Mouse (Mus musculus): Measurements from ENCODE around the gene Hoxb4.

Gene Hoxb4

DNA sequence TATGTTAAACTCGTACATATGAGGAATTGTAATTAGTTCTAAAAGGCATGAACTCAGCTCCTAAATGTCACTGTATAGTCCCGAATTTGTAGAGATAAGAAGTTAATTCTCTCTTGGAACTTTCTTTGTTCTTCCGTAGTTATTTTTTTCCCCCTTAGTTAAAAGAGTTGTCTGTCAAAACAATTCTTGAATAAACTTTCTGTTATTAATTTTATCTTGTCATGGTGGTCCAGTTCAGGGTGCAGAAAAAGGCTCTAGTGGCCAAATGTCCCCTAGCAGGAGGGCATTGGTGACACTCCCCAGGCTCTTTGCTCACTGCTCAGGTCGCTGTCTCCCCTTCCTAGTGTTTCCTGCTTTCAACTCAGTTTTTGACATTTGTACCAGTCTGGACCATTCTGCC is 29.6 kb downstream of the Hoxb4 start:
- in situ Hi-C loops (cut with MboI, MseI): no loop called here

DNA sequence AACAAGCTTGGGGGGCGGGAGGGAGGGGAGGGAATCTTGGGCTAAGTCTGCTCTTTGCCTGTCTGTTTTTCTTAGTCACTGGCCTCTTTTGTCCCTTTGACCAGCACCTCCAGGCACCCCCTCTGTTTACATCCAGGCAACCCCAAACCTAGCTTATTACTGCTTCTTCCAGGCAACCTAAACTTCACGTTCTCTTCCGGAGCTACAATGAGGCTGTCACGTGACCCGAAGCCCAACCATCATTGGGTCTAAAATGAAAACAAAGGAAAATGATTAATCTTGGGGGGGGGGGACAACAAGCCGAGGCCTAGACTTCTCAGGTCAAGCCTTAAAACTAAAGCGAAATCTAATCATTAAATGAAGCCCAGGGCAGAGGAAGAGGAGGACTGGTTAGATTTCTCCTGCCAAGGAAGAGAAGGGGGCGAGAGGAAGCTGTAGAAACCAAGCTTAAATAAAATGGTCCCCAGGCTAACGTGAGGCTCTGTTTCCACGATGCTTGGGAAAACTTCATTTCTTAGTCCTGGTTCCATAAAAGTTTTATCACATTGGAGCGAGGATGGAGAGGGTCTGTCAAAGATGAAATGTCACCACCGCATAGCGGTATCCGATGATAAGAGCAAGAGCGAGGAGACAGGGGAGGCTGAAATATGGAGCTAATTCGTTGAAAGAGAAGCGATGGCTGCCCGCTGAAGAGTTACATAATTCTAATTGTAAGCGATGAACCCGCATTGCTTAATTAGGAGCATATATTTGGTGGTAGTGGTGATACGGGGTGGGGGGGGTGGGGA is 30.3 kb downstream of the Hoxb4 start:
- in situ Hi-C loops (cut with MboI, MseI): no loop called here

GRCm38 (mm10) chr11:96348988-96349387 is 30.9 kb downstream of the Hoxb4 start:
- in situ Hi-C loops (cut with MboI, MseI): no loop called here

GRCm38 (mm10) chr11:96349491-96350340 is 31.6 kb downstream of the Hoxb4 start:
- in situ Hi-C loops (cut with MboI, MseI): loop anchor here (25.0 kb wide), 1 partner anchor 762 kb away; the partner anchor contains the start of gene Ngfr

- in situ Hi-C loops (cut with MboI, MseI): loop anchor here (25.0 kb wide), 1 partner anchor 763 kb away; the partner anchor contains the start of gene Ngfr
Measured at GRCm38 (mm10) chr11:96350341-96350624, 32.2 kb downstream of the Hoxb4 start, which contains the start of gene Hoxb2. Hoxb2 (plus strand) TSS chr11:96350525.

- in situ Hi-C loops (cut with MboI, MseI): loop anchor here (25.0 kb wide), 1 partner anchor 763 kb away; the partner anchor contains the start of gene Ngfr
Measured at GRCm38 (mm10) chr11:96350791-96351190, 32.7 kb downstream of the Hoxb4 start.

DNA sequence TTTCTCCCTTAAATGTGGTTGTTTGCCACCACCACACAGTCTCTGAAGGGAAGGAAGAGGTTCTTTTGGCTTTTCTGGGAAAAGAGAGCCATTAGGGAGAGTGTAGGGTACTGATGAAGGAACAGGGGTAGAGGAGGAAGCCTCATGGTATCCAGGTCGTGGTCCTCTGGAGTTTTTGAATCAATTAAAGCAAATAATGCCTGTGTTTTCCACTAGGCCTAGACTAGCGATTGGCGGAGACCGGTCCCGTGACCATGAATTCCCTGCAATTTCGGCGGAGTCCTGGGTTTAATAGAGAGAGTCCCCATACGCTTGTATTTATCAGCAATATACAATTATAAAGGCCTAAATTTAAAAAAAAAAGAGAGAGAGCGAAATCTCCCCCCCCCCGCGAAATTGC is 33.2 kb downstream of the Hoxb4 start:
- in situ Hi-C loops (cut with MboI, MseI): loop anchor here (25.0 kb wide), 1 partner anchor 764 kb away; the partner anchor contains the start of gene Ngfr

GRCm38 (mm10) chr11:96351831-96352230 is 33.8 kb downstream of the Hoxb4 start:
- in situ Hi-C loops (cut with MboI, MseI): loop anchor here (25.0 kb wide), 1 partner anchor 765 kb away; the partner anchor contains the start of gene Ngfr

DNA sequence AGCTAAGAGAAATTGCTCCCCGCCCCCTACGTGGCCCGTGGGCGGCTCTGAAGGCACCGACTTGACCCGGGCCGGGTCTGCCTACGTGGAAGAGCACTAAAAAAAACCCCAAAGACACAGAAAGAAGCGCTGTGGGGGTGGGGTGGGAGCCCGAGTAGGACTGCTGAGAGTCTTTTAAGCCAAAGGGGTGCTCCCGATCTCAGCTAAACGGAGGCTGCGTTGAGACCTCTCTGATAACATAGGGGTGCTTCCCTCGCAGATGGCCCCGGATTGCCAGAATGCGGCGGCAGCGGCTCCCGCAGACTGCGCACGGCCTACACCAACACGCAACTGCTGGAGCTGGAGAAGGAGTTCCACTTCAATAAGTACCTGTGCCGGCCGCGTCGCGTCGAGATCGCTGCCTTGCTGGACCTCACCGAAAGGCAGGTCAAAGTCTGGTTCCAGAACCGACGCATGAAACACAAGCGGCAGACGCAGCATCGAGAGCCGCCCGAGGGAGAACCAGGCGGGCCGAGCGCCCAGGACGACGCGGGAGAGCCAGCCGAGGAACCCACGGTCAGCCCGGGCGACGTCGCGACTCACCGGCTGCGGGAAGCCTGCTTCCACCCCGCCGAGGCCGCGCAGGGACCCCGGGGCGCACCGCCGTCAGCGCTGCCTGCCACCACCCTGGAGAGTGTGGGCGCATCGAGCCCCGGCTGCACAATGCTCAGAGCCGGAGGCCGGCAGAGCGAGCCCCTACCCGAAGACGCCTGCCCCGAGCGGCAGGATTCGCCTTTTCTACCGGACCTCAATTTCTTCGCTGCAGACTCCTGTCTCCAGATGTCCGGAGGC is 34.8 kb downstream of the Hoxb4 start:
- in situ Hi-C loops (cut with MboI, MseI): loop anchor here (25.0 kb wide), 1 partner anchor 766 kb away; the partner anchor contains the start of gene Ngfr

GRCm38 (mm10) chr11:96353522-96353841 is 35.4 kb downstream of the Hoxb4 start:
- in situ Hi-C loops (cut with MboI, MseI): loop anchor here (25.0 kb wide), 1 partner anchor 766 kb away; the partner anchor contains the start of gene Ngfr

DNA sequence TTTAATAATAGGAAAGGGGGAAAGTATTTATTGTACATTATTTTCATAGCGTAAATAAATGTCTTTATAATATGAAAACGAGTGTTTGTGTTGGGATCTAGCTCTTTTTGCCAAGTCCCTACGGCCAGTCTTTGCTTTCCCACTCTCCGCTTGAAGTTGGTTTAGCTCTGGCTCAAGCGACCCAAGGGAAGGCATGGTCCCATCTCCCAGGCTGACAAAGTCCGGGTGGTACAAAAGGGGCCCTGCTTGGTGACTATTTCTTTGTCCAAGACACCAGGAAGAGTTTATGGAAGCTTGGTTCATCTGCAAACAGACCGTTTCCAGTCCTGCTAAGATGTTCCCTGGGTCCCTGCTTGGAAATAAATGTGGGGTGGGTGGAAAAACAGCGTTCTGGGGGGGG is 35.9 kb downstream of the Hoxb4 start:
- in situ Hi-C loops (cut with MboI, MseI): loop anchor here (25.0 kb wide), 1 partner anchor 767 kb away; the partner anchor contains the start of gene Ngfr

GRCm38 (mm10) chr11:96354376-96354775 is 36.3 kb downstream of the Hoxb4 start:
- in situ Hi-C loops (cut with MboI, MseI): loop anchor here (25.0 kb wide), 1 partner anchor 767 kb away; the partner anchor contains the start of gene Ngfr

GRCm38 (mm10) chr11:96354801-96355311 is 36.8 kb downstream of the Hoxb4 start:
- in situ Hi-C loops (cut with MboI, MseI): loop anchor here (25.0 kb wide), 1 partner anchor 768 kb away; the partner anchor contains the start of gene Ngfr

DNA sequence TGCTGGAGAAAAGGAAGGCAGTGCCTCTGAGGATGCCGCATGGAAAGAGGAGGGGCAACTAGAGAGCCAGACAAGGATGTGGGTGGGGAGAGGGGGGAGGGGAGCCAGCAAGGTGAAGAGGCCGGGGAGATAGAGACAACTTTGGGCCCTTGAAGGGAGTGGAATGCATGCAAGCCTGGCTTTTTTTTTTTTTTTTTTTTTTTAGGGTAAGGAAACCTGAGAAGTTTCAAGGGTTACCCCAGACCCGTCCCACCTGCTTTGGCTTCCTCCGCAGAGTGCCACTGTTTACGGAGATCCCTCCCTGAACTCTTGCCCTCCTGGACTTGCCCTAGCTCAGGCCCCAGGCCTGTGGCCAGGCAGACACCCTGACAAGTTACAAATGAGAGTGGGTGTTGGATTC is 45.7 kb downstream of the Hoxb4 start:
- in situ Hi-C loops (cut with MboI, MseI): loop anchor here (25.0 kb wide), 1 partner anchor 777 kb away; the partner anchor contains the start of gene Ngfr

DNA sequence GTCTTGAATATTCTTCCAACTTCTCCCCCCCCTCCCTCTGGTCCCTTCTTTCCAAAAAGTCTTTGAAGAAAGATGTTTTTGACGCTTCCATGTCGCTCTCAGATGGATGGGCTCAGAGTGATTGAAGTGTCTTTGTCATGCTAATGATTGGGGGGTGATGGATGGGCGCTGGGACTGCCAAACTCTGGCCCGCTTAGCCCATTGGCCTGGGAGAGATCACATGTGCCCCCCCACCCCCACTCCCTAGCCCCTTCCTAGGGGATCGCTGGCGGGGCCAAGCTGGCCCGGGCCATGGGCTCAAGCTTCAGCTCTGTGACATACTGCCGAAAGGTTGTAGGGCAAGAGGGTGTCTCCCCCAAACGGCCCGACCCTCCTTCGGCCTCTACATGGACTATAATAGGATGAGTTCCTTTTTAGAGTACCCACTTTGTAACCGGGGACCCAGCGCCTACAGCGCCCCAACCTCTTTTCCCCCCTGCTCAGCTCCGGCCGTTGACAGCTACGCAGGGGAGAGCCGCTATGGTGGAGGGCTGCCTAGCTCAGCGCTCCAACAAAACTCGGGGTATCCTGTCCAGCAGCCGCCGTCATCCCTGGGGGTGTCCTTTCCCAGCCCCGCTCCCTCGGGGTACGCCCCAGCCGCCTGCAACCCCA is 47.5 kb downstream of the Hoxb4 start, which contains the start of gene Hoxb1:
Gene Hoxb1 (plus strand): TSS at position 312 of the 651 bp plus-strand sequence.
- in situ Hi-C loops (cut with MboI, MseI): loop anchor here (25.0 kb wide), 1 partner anchor 778 kb away; the partner anchor contains the start of gene Ngfr

GRCm38 (mm10) chr11:96366092-96367041 is 48.3 kb downstream of the Hoxb4 start:
- in situ Hi-C loops (cut with MboI, MseI): loop anchor here (25.0 kb wide), 1 partner anchor 779 kb away; the partner anchor contains the start of gene Ngfr

- in situ Hi-C loops (cut with MboI, MseI): loop anchor here (25.0 kb wide), 1 partner anchor 780 kb away; the partner anchor contains the start of gene Ngfr
Measured at GRCm38 (mm10) chr11:96367141-96367540, 49.1 kb downstream of the Hoxb4 start.

- in situ Hi-C loops (cut with MboI, MseI): loop anchor here (25.0 kb wide), 1 partner anchor 781 kb away; the partner anchor contains the start of gene Ngfr
Measured at GRCm38 (mm10) chr11:96368686-96369085, 50.6 kb downstream of the Hoxb4 start.

DNA sequence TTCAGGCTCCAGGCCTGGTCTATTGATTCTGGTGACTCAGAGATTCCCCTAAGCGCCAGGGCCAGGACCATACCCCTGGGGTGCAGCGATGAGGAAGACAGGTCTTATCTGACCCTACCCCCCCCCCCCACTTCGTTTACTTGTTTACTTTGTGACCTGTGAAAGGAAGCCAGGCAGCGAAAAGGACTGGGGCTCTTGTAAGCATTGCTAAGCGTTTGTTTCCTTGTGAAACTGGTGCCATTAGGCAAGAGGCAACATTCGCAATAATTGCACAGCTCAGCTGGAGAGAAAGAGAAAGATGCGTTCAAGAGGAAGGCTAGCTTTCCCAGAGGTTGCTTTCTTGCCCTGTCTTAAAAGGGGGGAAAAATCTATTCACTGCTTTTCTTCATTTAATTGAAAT is 51.1 kb downstream of the Hoxb4 start:
- in situ Hi-C loops (cut with MboI, MseI): loop anchor here (25.0 kb wide), 1 partner anchor 782 kb away; the partner anchor contains the start of gene Ngfr

All from regulatory T cell (primary cell).